Mouse (Mus musculus) C2C12 (cell line): ENCODE measurements around the gene Mlxipl.

Experiments used
- CTCF ChIP-seq: IDR thresholded peaks from one replicate; pipeline ENCODE4 v1.5.1; 2011; ENCODE audit not compliant: control insufficient read depth, insufficient read depth, insufficient read length
- FOSL1 ChIP-seq: IDR thresholded peaks from one replicate; pipeline ENCODE4 v1.8.0; 2011; ENCODE audit warnings: mild to moderate bottlenecking, low read length; ENCODE audit not compliant: poor library complexity, insufficient read depth, severe bottlenecking
- MAX ChIP-seq: IDR thresholded peaks from one replicate; pipeline ENCODE4 v1.6.1; 2011; ENCODE audit warnings: mild to moderate bottlenecking, control low read depth
- MYOD1 ChIP-seq: IDR thresholded peaks from one replicate; pipeline ENCODE4 v1.6.1; 2011; ENCODE audit warnings: low read depth; ENCODE audit not compliant: control insufficient read depth, insufficient read length
- MYOG ChIP-seq: IDR thresholded peaks from one replicate; pipeline ENCODE4 v1.6.1; 2011; ENCODE audit not compliant: control insufficient read depth, insufficient read length; ENCODE audit errors: extremely low read depth
- USF1 ChIP-seq: IDR thresholded peaks from one replicate; pipeline ENCODE4 v1.6.1; 2011; ENCODE audit warnings: low read depth, mild to moderate bottlenecking, control low read depth, moderate library complexity

DNA sequence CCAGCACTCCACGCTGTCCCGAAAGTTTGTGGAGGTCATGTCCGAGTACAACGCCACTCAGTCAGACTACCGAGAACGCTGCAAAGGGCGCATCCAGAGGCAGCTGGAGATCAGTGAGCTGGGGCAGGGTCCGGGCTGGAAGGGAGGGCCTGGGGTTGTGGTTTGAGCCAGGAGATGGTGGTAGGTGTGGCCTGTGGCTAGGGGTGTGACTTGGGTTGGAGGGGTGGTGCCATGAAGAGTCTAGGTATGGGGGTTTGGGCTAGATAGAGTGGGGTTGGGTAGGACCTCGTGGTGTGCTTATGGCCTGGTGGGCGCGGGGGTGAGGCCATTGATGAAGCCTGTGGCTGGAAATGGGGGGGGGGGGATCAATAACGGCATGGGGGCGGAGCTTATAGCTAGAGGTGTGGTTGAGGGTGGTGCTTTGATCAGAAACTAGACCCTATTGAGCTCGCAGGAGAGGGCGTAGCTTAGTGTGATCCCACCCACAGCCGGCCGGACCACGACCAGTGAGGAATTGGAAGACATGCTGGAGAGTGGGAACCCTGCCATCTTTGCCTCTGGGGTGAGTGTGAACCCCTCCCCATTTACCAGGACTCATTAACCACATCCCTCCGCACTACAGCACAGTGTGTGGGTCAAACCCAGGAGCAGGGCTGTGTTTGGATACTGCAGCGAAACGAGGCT lies 47.4 kb upstream of the Mlxipl start:
- TF ChIP-seq MAX (no peak), CTCF (no peak), MYOD1 (no peak), USF1 (no peak), MYOG (no peak), FOSL1 (no peak)
